Mouse (Mus musculus) right cerebral cortex, postnatal 25 days (tissue): ENCODE data around the gene Grm2.
"Not testable (repeated sequence)": the region's sequence is repeated elsewhere in the genome, so short reads cannot be mapped to it uniquely, and the experiment has no call there.

ENCODE experiments used
- DNase-seq: peaks from one replicate; pipeline ENCODE4 v3.0.0; 2022

Gene Grm2

GRCm38 (mm10) chr9:106645684-106646271 lies 10.1 kb downstream of the Grm2 start:
- DNase-seq: no peak

DNA sequence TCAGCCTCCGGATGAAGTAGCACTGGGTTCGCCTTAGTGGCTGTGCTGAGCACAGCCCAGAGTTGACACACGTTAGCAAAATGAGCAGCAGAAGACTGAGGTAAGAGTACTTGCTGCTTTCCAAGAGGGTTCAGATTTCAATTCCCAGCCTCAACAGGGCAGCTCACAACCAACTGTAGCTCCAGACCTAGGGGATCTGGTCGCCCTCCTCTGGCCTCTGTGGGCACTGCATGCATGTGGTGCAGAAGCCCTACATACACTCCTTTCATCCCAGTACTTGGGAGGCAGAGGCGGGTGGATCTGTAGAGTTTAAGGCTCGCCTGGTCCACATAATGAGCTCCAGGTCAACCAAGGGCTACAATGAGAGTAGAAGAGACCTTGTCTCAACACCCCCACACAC lies 12.1 kb downstream of the Grm2 start:
- no peak for DNase-seq

DNA sequence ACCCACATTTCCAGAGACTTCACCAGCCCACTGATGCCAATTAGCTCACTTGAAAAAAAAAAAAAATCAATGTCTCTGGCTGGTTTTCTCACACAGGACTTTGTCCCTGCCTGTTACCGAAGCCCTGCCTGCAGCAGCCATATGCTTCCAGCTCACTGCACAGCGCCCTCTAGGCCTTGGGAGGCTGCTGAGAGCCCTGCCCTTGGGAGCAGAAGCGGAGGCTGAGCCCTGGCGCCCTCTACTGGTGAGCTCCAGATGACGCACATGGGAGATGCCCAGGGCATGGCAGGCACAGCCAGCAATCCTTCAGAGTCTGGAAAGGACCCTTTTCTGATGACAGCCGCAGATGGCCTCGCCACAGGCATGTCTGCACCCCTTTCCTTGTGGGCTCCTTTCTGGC lies 12.8 kb downstream of the Grm2 start:
- peak; percentile 76 for DNase-seq

GRCm38 (mm10) chr9:106641346-106641745 lies 14.5 kb downstream of the Grm2 start:
- no peak for DNase-seq

DNA sequence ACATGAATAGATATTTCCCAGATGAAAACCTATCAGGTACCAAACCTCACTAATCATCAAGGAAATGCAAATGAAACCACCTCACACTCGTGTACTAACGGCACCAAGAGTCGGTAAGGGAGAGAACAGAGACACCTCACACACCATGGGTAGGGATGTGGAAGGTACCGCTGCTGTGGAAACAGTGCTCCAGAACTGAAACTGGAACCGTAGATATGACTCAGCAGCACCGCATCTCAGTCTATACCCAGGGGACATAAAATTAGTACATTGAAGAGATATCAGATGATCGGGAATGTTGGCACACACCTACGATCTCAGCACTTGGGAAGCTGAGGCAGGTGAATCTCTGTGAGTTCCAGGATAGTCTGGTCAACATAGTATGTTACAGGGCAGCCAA lies 17.7 kb downstream of the Grm2 start:
- DNase-seq: no peak

- DNase-seq: no peak
Measured at GRCm38 (mm10) chr9:106632185-106632584, 23.7 kb downstream of the Grm2 start.

DNA sequence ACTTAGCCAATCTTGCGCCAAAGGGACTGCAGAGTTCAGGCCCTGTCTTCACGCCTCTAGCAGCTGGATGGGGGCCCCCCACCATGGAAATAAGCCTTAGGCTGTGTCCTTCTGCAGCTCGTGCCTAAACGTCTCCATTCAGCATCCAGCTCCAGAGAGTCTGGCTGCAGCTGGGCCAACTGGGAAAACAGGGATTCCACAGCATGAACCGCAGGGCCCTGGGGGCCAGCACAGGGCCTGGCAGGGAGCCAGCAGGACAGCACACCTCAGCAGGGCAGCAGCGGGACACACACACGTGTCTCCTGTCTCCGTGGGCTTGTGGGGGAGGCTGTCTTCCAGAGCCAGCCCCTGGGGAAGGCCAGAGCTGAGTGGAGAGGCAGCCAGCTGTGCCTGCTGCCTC lies 28.1 kb downstream of the Grm2 start:
- not testable (repeated sequence) for DNase-seq

DNA sequence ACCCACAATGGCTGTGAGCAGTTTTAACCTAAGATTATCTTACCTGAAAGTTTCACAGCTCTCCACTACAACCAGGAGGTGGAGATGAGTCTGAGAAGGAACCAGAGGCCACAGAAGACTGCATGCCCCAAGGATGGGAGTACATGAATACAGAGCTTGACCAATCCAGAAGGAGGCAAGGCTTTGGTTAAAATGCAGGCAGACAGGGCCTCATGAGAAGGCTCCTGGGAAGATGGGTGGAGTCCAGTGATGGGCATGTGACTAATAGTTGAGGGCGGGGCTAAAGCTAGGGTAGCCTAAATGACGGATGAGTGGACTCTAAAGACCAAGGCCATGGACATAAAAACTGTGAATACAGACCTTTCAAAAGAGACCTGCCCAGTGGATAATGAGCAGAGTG lies 29.6 kb downstream of the Grm2 start, which contains the start of gene Iqcf6:
Iqcf6 (plus strand) TSS at position 301 of the 400 bp plus-strand sequence.
- no peak for DNase-seq

GRCm38 (mm10) chr9:106617496-106617895 lies 38.4 kb downstream of the Grm2 start:
- DNase-seq: no peak

DNA sequence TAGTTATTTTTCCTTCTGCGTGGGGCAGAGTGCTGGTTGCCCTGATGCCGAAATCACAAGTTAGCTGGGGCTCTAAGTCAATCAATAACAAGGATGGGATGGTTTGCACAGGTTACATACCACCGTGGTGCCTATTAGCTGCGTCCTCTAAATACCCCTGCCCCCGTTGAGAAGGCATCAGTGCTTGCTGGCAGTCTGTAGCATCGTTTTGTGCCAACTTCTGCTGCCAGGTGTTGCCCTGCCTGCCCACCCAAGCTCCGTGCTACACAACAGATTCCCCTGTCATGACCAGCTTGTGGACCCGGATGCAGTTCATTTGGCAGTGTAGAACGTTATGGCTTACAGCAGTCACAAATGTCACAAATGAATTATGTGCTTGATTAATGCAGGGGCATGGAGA lies 39.6 kb downstream of the Grm2 start:
- no peak for DNase-seq

DNA sequence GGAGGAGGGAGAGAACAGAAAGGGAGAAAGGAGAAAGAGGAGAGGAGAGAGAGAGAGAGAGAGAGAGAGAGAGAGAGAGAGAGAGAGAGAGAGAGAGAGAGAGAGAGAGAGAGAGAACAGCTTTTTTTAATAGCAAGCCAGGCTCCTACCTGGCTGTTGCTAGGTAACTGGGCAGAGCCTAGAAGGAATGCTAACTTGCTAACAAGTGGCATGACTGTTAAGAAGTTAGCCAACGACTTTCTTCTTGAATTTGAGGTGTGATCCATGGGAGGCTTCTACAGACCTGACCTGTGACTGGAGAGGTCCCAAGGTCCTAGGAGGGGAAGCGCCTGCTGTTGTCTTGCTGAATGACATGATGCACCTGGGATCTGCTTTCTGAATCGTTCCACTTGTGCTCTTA lies 41.3 kb downstream of the Grm2 start:
- DNase-seq: no peak

DNA sequence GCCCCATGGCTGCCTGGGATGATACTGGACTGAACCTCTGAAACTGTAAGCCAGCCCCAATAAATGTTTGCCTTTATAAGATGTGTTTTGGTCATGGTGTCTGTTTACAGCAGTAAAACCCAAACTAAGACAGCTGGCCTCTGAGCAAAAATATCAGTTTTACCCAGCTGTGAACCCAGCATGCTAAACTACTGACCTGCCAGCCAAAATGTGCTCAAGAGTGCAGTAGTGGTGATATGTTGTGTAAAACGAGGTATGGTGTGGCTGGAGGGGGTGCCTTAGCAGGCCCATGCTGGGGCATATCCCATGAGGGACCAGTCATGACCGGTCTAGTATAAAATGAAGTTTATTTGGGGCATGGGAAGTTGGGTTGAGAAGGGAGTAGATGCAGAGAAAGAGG lies 41.9 kb downstream of the Grm2 start:
- DNase-seq: no peak

DNA sequence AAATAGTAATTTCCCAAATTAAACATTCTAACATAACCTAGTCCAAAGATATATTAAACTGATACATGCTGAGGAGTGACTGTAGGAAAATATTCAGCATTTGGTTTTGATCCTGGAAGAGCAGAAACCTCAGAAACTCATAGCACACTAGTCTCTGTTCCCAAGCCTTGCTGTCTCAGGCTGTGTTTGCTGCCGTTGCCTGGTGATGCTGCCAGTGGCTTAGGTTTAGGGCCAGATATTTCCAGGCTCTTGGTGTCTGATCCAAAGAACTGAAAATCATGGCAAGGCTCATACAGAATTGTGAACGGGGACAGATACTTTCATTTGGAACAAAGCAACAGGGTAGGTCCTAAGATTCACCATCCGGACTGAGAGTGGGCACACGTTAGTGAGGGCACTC lies 45.2 kb downstream of the Grm2 start:
- DNase-seq: no peak

- DNase-seq: peak; percentile 64
Measured at GRCm38 (mm10) chr9:106600546-106600945, 55.3 kb downstream of the Grm2 start.

- no peak for DNase-seq
Measured at GRCm38 (mm10) chr9:106598466-106598865, 57.4 kb downstream of the Grm2 start.

DNA sequence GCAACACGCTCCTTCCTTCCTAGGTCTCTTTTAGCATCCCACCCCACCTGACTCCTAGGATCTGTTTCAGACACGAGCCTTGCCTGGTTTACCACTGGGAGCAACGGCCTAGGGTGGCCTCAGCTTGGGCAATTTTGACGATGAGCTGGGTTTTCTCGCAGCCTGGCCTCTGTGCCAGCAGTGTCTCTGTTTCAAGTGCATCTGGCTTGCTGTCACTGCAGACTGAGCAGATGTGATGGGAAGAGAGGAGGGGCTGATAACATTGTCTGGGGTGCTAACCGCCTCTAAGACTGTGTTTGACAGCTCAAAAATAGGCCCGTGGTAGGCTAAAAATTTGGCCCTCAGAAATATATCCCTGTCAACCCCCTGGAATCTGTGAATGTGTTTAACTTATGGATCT lies 60.0 kb downstream of the Grm2 start:
- no peak for DNase-seq

- not testable (repeated sequence) for DNase-seq
Measured at GRCm38 (mm10) chr9:106595402-106595801, 60.5 kb downstream of the Grm2 start.
